Mouse (Mus musculus): Measurements from ENCODE around the gene Alpk3.

Alpk3 gene

GRCm38 (mm10) chr7:81073273-81073672 is 15.9 kb downstream of the Alpk3 start:
- intact Hi-C loops (cut with DNase I): no loop called here

GRCm38 (mm10) chr7:81074546-81074945 is 17.1 kb downstream of the Alpk3 start:
- intact Hi-C loops (cut with DNase I): no loop called here

GRCm38 (mm10) chr7:81075299-81075698 is 17.9 kb downstream of the Alpk3 start:
- intact Hi-C loops (cut with DNase I): no loop called here

- intact Hi-C loops (cut with DNase I): no loop called here
Observed at GRCm38 (mm10) chr7:81075732-81076131, 18.3 kb downstream of the Alpk3 start.

GRCm38 (mm10) chr7:81077009-81077408 is 19.6 kb downstream of the Alpk3 start:
- intact Hi-C loops (cut with DNase I): no loop called here

GRCm38 (mm10) chr7:81078740-81079139 is 21.3 kb downstream of the Alpk3 start:
- intact Hi-C loops (cut with DNase I): no loop called here

GRCm38 (mm10) chr7:81093420-81093965 is 36.1 kb downstream of the Alpk3 start:
- intact Hi-C loops (cut with DNase I): no loop called here

GRCm38 (mm10) chr7:81094104-81094757 is 36.8 kb downstream of the Alpk3 start:
- intact Hi-C loops (cut with DNase I): no loop called here

- intact Hi-C loops (cut with DNase I): no loop called here
Observed at GRCm38 (mm10) chr7:81100341-81100740, 42.9 kb downstream of the Alpk3 start.

- intact Hi-C loops (cut with DNase I): no loop called here
Observed at GRCm38 (mm10) chr7:81102854-81103253, 45.5 kb downstream of the Alpk3 start.

GRCm38 (mm10) chr7:81105525-81105924 is 48.1 kb downstream of the Alpk3 start:
- intact Hi-C loops (cut with DNase I): no loop called here

- intact Hi-C loops (cut with DNase I): no loop called here
Observed at GRCm38 (mm10) chr7:81108226-81108625, 50.8 kb downstream of the Alpk3 start.

- intact Hi-C loops (cut with DNase I): no loop called here
Observed at GRCm38 (mm10) chr7:81109717-81110651, 52.6 kb downstream of the Alpk3 start.

- intact Hi-C loops (cut with DNase I): no loop called here
Observed at GRCm38 (mm10) chr7:81110791-81111190, 53.4 kb downstream of the Alpk3 start.

GRCm38 (mm10) chr7:81111729-81112128 is 54.3 kb downstream of the Alpk3 start:
- intact Hi-C loops (cut with DNase I): no loop called here

- intact Hi-C loops (cut with DNase I): no loop called here
Observed at GRCm38 (mm10) chr7:81112686-81113360, 55.4 kb downstream of the Alpk3 start.

GRCm38 (mm10) chr7:81114555-81114954 is 57.2 kb downstream of the Alpk3 start, which contains the start of gene Slc28a1:
Gene Slc28a1, plus strand, starts transcription at chr7:81114799.
- intact Hi-C loops (cut with DNase I): no loop called here

- intact Hi-C loops (cut with DNase I): no loop called here
Observed at GRCm38 (mm10) chr7:81121099-81121498, 63.7 kb downstream of the Alpk3 start.

GRCm38 (mm10) chr7:81122808-81123207 is 65.4 kb downstream of the Alpk3 start:
- intact Hi-C loops (cut with DNase I): no loop called here

GRCm38 (mm10) chr7:81123553-81123952 is 66.2 kb downstream of the Alpk3 start:
- intact Hi-C loops (cut with DNase I): no loop called here

GRCm38 (mm10) chr7:81124773-81125172 is 67.4 kb downstream of the Alpk3 start:
- intact Hi-C loops (cut with DNase I): no loop called here

Measured in adrenal gland (tissue).